Mouse (Mus musculus) R1 (cell line): ENCODE measurements around the gene Emid1.
"Not testable (repeated sequence)": the region's sequence is repeated elsewhere in the genome, so short reads cannot be mapped to it uniquely, and the experiment has no call there.

ENCODE experiments used
- DNase-seq: peaks from one replicate; pipeline ENCODE4 v3.0.0-alpha.2; 2018; ENCODE audit warnings: low read depth, low spot score

Gene Emid1

GRCm38 (mm10) chr11:5109441-5109840 is 42.6 kb downstream of the Emid1 start:
- no peak for DNase-seq

- DNase-seq: no peak
These were observed 48.0 kb downstream of the Emid1 start for GRCm38 (mm10) chr11:5103986-5104509.

GRCm38 (mm10) chr11:5102384-5102783 is 49.7 kb downstream of the Emid1 start:
- no peak for DNase-seq

GRCm38 (mm10) chr11:5101641-5102040 is 50.4 kb downstream of the Emid1 start:
- DNase-seq: no peak

- DNase-seq: peak; percentile 30
These were observed 51.3 kb downstream of the Emid1 start for GRCm38 (mm10) chr11:5100801-5101200.

- DNase-seq: peak; percentile 37
These were observed 51.8 kb downstream of the Emid1 start for GRCm38 (mm10) chr11:5100283-5100682.

GRCm38 (mm10) chr11:5099576-5100183 is 52.4 kb downstream of the Emid1 start:
- peak; percentile 91 for DNase-seq

GRCm38 (mm10) chr11:5098736-5099542 is 53.1 kb downstream of the Emid1 start, which contains the start of the genes Rhbdd3 and Ewsr1:
Rhbdd3 (plus strand) TSS chr11:5098926.
Ewsr1 (minus strand) TSS chr11:5099266.
- peak; percentile 95 for DNase-seq

GRCm38 (mm10) chr11:5098035-5098735 is 53.9 kb downstream of the Emid1 start:
- DNase-seq: peak; percentile 66

- peak; percentile 26 for DNase-seq
These were observed 55.5 kb downstream of the Emid1 start for GRCm38 (mm10) chr11:5096480-5097020.

GRCm38 (mm10) chr11:5095877-5096276 is 56.2 kb downstream of the Emid1 start:
- DNase-seq: peak; percentile 15

GRCm38 (mm10) chr11:5091706-5092105 is 60.4 kb downstream of the Emid1 start:
- peak; percentile 67 for DNase-seq

- no peak for DNase-seq
These were observed 62.9 kb downstream of the Emid1 start for GRCm38 (mm10) chr11:5089147-5089546.

- DNase-seq: not testable (repeated sequence)
These were observed 75.2 kb downstream of the Emid1 start for GRCm38 (mm10) chr11:5076843-5077242.

- peak; percentile 46 for DNase-seq
These were observed 76.3 kb downstream of the Emid1 start for GRCm38 (mm10) chr11:5075760-5076159.

- DNase-seq: peak; percentile 69
These were observed 77.2 kb downstream of the Emid1 start for GRCm38 (mm10) chr11:5074882-5075281.

- no peak for DNase-seq
These were observed 83.7 kb downstream of the Emid1 start for GRCm38 (mm10) chr11:5068126-5068971.

GRCm38 (mm10) chr11:5067063-5067462 is 85.0 kb downstream of the Emid1 start:
- no peak for DNase-seq

- peak; percentile 96 for DNase-seq
These were observed 86.8 kb downstream of the Emid1 start, which contains the start of gene Gas2l1 for GRCm38 (mm10) chr11:5065056-5065821. Gas2l1 (minus strand) TSS chr11:5065327.
